Mouse (Mus musculus): ENCODE measurements around the gene Mapk7. TPM values are rescaled to one million over a fixed set of nuclear protein-coding genes. Genes with fewer than 3 reads are reported as not detected.
A peak's percentile ranks its signal among the peaks of the same experiment; 100 is the strongest.

Mapk7 gene
- polyA plus RNA-seq, 1 experiment from 2014 or later = 49.6 TPM

DNA sequence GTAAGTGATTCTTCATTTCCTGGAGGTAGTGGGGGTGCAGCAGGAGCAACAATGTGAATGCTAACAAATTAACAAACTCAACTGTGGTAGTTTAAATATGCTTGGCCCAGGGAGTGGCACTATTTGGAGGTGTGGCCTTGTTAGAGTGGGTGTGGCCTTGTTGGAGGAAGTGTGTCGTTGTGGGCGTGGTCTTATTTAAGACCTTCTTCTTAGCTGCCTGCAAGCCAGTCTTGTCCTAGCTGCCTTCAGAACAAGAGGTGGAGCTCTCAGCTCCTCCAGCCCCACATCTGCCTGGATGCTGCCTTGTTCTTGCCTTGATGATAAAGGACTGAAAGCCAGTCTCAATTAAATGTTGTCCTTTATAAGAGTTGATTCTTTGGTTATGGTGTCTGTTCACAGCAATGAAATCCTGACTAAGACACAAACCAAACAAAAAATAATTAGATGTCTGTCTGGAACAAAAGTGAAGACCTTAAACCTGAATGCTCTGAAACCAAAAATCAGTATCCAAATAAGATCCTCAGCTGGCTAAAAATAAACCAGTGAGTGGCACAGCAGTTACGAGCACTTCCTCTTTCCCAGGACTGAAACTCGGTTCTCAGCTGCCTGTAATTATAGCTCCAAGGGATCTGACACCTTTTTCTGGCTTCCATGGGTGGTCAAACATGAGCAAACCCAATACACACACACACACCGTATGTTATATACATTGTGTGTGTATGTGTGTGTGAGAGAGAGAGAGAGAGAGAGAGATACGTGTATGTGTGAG, 4.7 kb upstream of the Mapk7 start:
- Histone ChIP-seq H3K9me3 (ENCODE audit: control insufficient read depth, low read length) (no peaks in the 10 kb centered on the region), H3K36me3 (ENCODE audit: control insufficient read depth, insufficient read depth, low read length) (no peaks in the 10 kb centered on the region), H3K4me1 (ENCODE audit: control insufficient read depth, insufficient read depth, low read length) (no peaks in the 10 kb centered on the region), H3K9ac (ENCODE audit: low read depth, low read length) (no peak overlapping the region), H3K27me3 (replicated peaks; ENCODE audit: control insufficient read depth, insufficient read depth, low read length) (no peaks in the 10 kb centered on the region), H3K4me2 (ENCODE audit: low read depth, low read length) (no peak overlapping the region), H3K4me3 (ENCODE audit: low read depth, low read length) (no peak overlapping the region), H3K27ac (replicated peaks; ENCODE audit: low read depth, low read length) (no peak overlapping the region)
- WGBS = 70% methylated on average over 6 of the region's 6 CpGs
- no peak for ATAC-seq (ENCODE audit: low read depth)
- DNase-seq (ENCODE audit: low spot score) = no peak

GRCm38 (mm10) chr11:61497490-61497889, 3.3 kb upstream of the Mapk7 start:
- ATAC-seq (ENCODE audit: low read depth) = no peak
- no peak overlapping the region for H3K9ac ChIP-seq (ENCODE audit: low read depth, low read length)
- no peaks in the 10 kb centered on the region for H3K27me3 ChIP-seq (replicated peaks; ENCODE audit: control insufficient read depth, insufficient read depth, low read length)
- H3K36me3 ChIP-seq (ENCODE audit: control insufficient read depth, insufficient read depth, low read length) = peaks cover 2% of the 10 kb centered on the region; the same call in 1 of the 2 replicates
- WGBS = 76% methylated on average over 1 of the region's 1 CpGs
- no peak for DNase-seq (ENCODE audit: low spot score)
- no peak overlapping the region for H3K4me3 ChIP-seq (ENCODE audit: low read depth, low read length)
- H3K27ac ChIP-seq (replicated peaks; ENCODE audit: low read depth, low read length) = no peak overlapping the region
- no peak overlapping the region for H3K4me2 ChIP-seq (ENCODE audit: low read depth, low read length)
- peaks cover 9% of the 10 kb centered on the region for H3K4me1 ChIP-seq (ENCODE audit: control insufficient read depth, insufficient read depth, low read length)
- H3K9me3 ChIP-seq (ENCODE audit: control insufficient read depth, low read length) = no peaks in the 10 kb centered on the region

DNA sequence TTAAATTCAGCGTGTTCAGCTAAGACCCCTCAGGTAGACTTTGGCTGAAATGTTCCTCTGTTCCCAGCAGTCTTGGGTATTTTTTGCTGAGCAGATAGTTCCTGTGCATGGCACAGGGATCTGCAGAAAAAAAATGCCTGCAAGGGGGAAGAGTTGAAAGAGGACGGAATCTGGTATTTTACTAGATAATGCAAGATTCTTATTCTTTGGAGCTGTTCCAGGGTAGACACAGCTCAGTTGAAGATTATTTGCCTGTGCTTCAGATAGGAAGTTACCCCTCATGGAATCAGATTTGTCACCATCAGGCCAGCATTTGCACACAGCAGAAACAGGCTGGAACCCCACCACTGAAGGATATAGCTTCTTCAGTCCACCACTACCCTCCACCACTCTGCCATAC, 1.3 kb upstream of the Mapk7 start:
- H3K4me3 ChIP-seq (ENCODE audit: low read depth, low read length) = no peak overlapping the region
- H3K27me3 ChIP-seq (replicated peaks; ENCODE audit: control insufficient read depth, insufficient read depth, low read length) = no peaks in the 10 kb centered on the region
- 76% methylated on average over 2 of the region's 2 CpGs for WGBS
- H3K4me1 ChIP-seq (ENCODE audit: control insufficient read depth, insufficient read depth, low read length) = peaks cover 9% of the 10 kb centered on the region
- ATAC-seq (ENCODE audit: low read depth) = no peak
- H3K9ac ChIP-seq (ENCODE audit: low read depth, low read length) = no peak overlapping the region
- no peak for DNase-seq (ENCODE audit: low spot score)
- no peaks in the 10 kb centered on the region for H3K9me3 ChIP-seq (ENCODE audit: control insufficient read depth, low read length)
- H3K4me2 ChIP-seq (ENCODE audit: low read depth, low read length) = no peak overlapping the region
- H3K27ac ChIP-seq (replicated peaks; ENCODE audit: low read depth, low read length) = no peak overlapping the region
- peaks cover 21% of the 10 kb centered on the region for H3K36me3 ChIP-seq (ENCODE audit: control insufficient read depth, insufficient read depth, low read length)

DNA sequence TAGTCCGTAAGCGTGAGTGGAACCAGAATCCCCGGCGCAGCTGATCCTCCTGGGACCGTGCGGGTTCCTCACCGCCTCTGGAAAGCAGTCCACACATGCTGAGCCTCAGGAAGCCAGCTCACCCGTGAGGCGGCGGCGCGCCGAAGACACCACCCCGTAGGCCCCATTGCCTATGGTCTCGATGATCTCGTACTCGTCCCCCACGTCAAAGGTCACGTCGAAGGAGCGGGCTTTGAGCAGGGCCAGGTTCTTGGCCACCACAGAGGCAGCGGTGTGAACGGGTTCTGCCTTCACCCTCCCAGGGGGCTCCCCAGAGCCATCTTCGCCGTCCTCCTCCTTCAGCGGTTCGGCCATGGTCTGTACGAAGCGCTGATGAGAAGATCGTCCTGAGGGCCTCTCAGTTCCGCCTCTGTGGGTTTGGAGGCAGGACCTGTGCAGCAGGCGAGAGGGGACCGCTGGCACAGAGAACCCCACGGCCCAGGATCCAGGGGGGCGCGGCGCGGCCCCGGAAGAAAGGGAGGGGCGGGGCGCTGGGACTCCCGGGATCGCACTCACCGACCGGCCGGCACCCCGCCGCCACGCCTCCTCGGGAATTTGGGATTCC, 579 bp downstream of the Mapk7 start:
- Histone ChIP-seq H3K4me3 (ENCODE audit: low read depth, low read length) (peak overlapping the region; percentile 80), H3K27me3 (replicated peaks; ENCODE audit: control insufficient read depth, insufficient read depth, low read length) (no peaks in the 10 kb centered on the region), H3K9me3 (ENCODE audit: control insufficient read depth, low read length) (no peaks in the 10 kb centered on the region), H3K27ac (replicated peaks; ENCODE audit: low read depth, low read length) (peak overlapping the region; percentile 92), H3K4me1 (ENCODE audit: control insufficient read depth, insufficient read depth, low read length) (peaks cover 9% of the 10 kb centered on the region), H3K36me3 (ENCODE audit: control insufficient read depth, insufficient read depth, low read length) (peaks cover 40% of the 10 kb centered on the region), H3K9ac (ENCODE audit: low read depth, low read length) (peak overlapping the region; percentile 82), H3K4me2 (ENCODE audit: low read depth, low read length) (peak overlapping the region; percentile 85)
- ATAC-seq (ENCODE audit: low read depth) (peak; percentile 5; the same call in 1 of the 2 replicates), DNase-seq (ENCODE audit: low spot score) (no peak)
- under 1% methylated on average over 36 of the region's 50 CpGs for WGBS

- Histone ChIP-seq H3K4me1 (ENCODE audit: control insufficient read depth, insufficient read depth, low read length) (peaks cover 13% of the 10 kb centered on the region), H3K27ac (replicated peaks; ENCODE audit: low read depth, low read length) (peak overlapping the region; percentile 92), H3K27me3 (replicated peaks; ENCODE audit: control insufficient read depth, insufficient read depth, low read length) (no peaks in the 10 kb centered on the region), H3K4me2 (ENCODE audit: low read depth, low read length) (peak overlapping the region; percentile 85), H3K9ac (ENCODE audit: low read depth, low read length) (peak overlapping the region; percentile 82), H3K36me3 (ENCODE audit: control insufficient read depth, insufficient read depth, low read length) (peaks cover 48% of the 10 kb centered on the region), H3K4me3 (ENCODE audit: low read depth, low read length) (peak overlapping the region; percentile 80), H3K9me3 (ENCODE audit: control insufficient read depth, low read length) (no peaks in the 10 kb centered on the region)
- DNase-seq (ENCODE audit: low spot score) = no peak
- 71% methylated on average over 12 of the region's 12 CpGs for WGBS
- no peak for ATAC-seq (ENCODE audit: low read depth)
These were observed 1.3 kb downstream of the Mapk7 start for GRCm38 (mm10) chr11:61492749-61493401.

- no peak overlapping the region for H3K27ac ChIP-seq (replicated peaks; ENCODE audit: low read depth, low read length)
- H3K4me1 ChIP-seq (ENCODE audit: control insufficient read depth, insufficient read depth, low read length) = peaks cover 32% of the 10 kb centered on the region
- H3K36me3 ChIP-seq (ENCODE audit: control insufficient read depth, insufficient read depth, low read length) = peaks cover 53% of the 10 kb centered on the region
- ATAC-seq (ENCODE audit: low read depth) (no peak), DNase-seq (ENCODE audit: low spot score) (no peak)
- H3K27me3 ChIP-seq (replicated peaks; ENCODE audit: control insufficient read depth, insufficient read depth, low read length) = no peaks in the 10 kb centered on the region
- 93% methylated on average over 19 of the region's 22 CpGs for WGBS
- no peaks in the 10 kb centered on the region for H3K9me3 ChIP-seq (ENCODE audit: control insufficient read depth, low read length)
- no peak overlapping the region for H3K4me2 ChIP-seq (ENCODE audit: low read depth, low read length)
- H3K9ac ChIP-seq (ENCODE audit: low read depth, low read length) = 0 out of 2 replicates have a peak overlapping the region, but pooled peaks have one; percentile 5
- no peak overlapping the region for H3K4me3 ChIP-seq (ENCODE audit: low read depth, low read length)
These were observed 3.2 kb downstream of the Mapk7 start for GRCm38 (mm10) chr11:61490944-61491520.

DNA sequence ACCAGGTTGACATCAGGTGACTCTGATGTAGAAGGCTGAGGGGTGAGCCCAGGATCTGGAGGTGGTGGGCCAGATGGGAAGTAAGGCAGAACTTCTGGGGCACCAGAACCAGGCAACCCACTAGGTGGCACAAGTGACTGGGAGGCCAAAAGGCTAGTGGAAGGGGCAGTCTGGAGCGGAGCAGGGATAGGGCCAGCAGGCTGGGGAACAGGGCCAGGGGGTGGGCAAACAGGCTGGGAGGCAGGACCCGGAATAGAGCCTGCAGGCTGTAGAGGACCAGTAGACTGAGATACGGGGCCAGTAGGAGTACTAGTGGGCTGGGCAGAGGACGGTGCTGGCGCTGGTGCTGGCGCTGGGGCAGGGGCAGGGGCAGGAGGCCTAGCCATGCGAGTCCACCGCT, 4.3 kb downstream of the Mapk7 start:
- H3K36me3 ChIP-seq (ENCODE audit: control insufficient read depth, insufficient read depth, low read length) = peaks cover 53% of the 10 kb centered on the region
- H3K9me3 ChIP-seq (ENCODE audit: control insufficient read depth, low read length) = no peaks in the 10 kb centered on the region
- H3K4me3 ChIP-seq (ENCODE audit: low read depth, low read length) = no peak overlapping the region
- no peaks in the 10 kb centered on the region for H3K27me3 ChIP-seq (replicated peaks; ENCODE audit: control insufficient read depth, insufficient read depth, low read length)
- no peak overlapping the region for H3K4me2 ChIP-seq (ENCODE audit: low read depth, low read length)
- no peak for DNase-seq (ENCODE audit: low spot score)
- ATAC-seq (ENCODE audit: low read depth) = no peak
- peaks cover 39% of the 10 kb centered on the region for H3K4me1 ChIP-seq (ENCODE audit: control insufficient read depth, insufficient read depth, low read length)
- no peak overlapping the region for H3K27ac ChIP-seq (replicated peaks; ENCODE audit: low read depth, low read length)
- H3K9ac ChIP-seq (ENCODE audit: low read depth, low read length) = no peak overlapping the region
- 90% methylated on average over 8 of the region's 8 CpGs for WGBS

DNA sequence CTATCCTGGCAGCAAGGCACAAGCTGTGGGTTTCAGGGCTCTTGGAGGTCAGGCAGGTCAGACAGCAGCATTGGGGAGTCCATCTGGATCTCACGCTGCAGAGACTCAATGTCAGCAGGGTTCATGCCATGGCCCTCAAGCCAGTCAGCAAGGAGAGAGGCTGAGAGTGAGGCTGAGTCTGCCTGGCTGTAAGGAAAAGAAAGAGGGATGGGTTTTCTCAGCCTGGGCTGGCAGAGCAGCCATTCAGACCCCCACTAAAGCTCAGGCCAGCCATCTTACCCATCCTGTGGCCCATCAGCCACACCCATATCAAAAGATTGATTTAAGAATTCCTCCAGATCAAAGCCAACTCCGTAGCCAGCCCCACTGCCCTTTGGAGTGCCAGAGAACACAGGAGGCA, 5.1 kb downstream of the Mapk7 start:
- WGBS = 91% methylated on average over 1 of the region's 2 CpGs
- Histone ChIP-seq H3K4me2 (ENCODE audit: low read depth, low read length) (no peak overlapping the region), H3K9me3 (ENCODE audit: control insufficient read depth, low read length) (no peaks in the 10 kb centered on the region), H3K27me3 (replicated peaks; ENCODE audit: control insufficient read depth, insufficient read depth, low read length) (no peaks in the 10 kb centered on the region), H3K27ac (replicated peaks; ENCODE audit: low read depth, low read length) (0 out of 2 replicates have a peak overlapping the region, but pooled peaks have one; percentile 33), H3K4me1 (ENCODE audit: control insufficient read depth, insufficient read depth, low read length) (peaks cover 46% of the 10 kb centered on the region), H3K4me3 (ENCODE audit: low read depth, low read length) (no peak overlapping the region), H3K36me3 (ENCODE audit: control insufficient read depth, insufficient read depth, low read length) (peaks cover 53% of the 10 kb centered on the region), H3K9ac (ENCODE audit: low read depth, low read length) (no peak overlapping the region)
- DNase-seq (ENCODE audit: low spot score) (no peak), ATAC-seq (ENCODE audit: low read depth) (no peak)

All from embryonic facial prominence, embryonic 14.5 days (tissue).